Mouse (Mus musculus) CD4-positive naive resting alpha-beta T cell, adult 76 days (primary cell): ENCODE results near the gene Panx1. TPM values are rescaled to one million over a fixed set of nuclear protein-coding genes. Genes with fewer than 3 reads are reported as not detected.

Experiments
- total RNA-seq: library from RNA; stranded (reverse); gene quantifications from one replicate; pipeline ENCODE4 v1.2.4, GENCODE M21; 2023

The Panx1 gene
- 60.0 TPM for total RNA-seq

GRCm38 (mm10) chr9:15045084-15045669 lies at the start of gene Panx1:
Gene Panx1 (minus strand): TSS chr9:15045478.

Other genes starting within 250 kb of the Panx1 start
- 4.1 TPM for gene Gpr83, start 185.3 kb downstream of the Panx1 start, total RNA-seq
- 35.0 TPM for gene Izumo1r, start 141.5 kb downstream of the Panx1 start, total RNA-seq
- not detected for gene Hephl1, start 66.6 kb upstream of the Panx1 start, total RNA-seq
- gene Vstm5, start 193.6 kb upstream of the Panx1 start, total RNA-seq, result not detected
- 53.5 TPM for gene Med17, start 234.5 kb upstream of the Panx1 start, total RNA-seq